Mouse (Mus musculus) kidney, postnatal 0 days (tissue): ENCODE measurements at regions not wholly inside any gene's neighbourhood (a gene's known extent, or its start where the extent isn't known, plus 50 kb on each side); places are given as distances from the start of the nearest gene placed in this dataset.

Experiments used
- ATAC-seq: fragments of 200-750 bp; cut with Nextera tagmentation; replicated peaks from 2 replicates; pipeline ENCODE4 v1.8.0; 2017; ENCODE audit warnings: low read depth, moderate number of reproducible peaks, moderate TSS enrichment, moderate library complexity; ENCODE audit not compliant: low FRiP score
- DNase-seq: peaks from one replicate; pipeline ENCODE4 v3.0.0-alpha.2; 2016; ENCODE audit warnings: low spot score
- H3K27ac ChIP-seq: fragments of 300-500 bp; sonication (generic); 2 replicates; pipeline ENCODE4 v1.5.1; 2014; ENCODE audit warnings: mild to moderate bottlenecking
- H3K27me3 ChIP-seq: fragments of 300-500 bp; sonication (generic); 2 replicates; pipeline ENCODE4 v1.6.1; 2014; ENCODE audit warnings: low read length, mixed read lengths; ENCODE audit not compliant: insufficient read depth
- H3K36me3 ChIP-seq: fragments of 300-500 bp; sonication (generic); 2 replicates; pipeline ENCODE4 v1.6.1; 2014; ENCODE audit warnings: low read length, mixed read lengths; ENCODE audit not compliant: insufficient read depth
- H3K4me1 ChIP-seq: fragments of 300-500 bp; sonication (generic); replicated peaks from 2 replicates; pipeline ENCODE4 v1.6.1; 2014; ENCODE audit warnings: antibody characterized with exemption, low read length, mixed read lengths; ENCODE audit not compliant: insufficient read depth
- H3K4me2 ChIP-seq: fragments of 300-500 bp; sonication (generic); 2 replicates; pipeline ENCODE4 v1.6.1; 2014; ENCODE audit warnings: mild to moderate bottlenecking, low read length, moderate library complexity, mixed read lengths
- H3K4me3 ChIP-seq: fragments of 300-500 bp; sonication (generic); replicated peaks from 2 replicates; pipeline ENCODE4 v1.5.1; 2014; ENCODE audit warnings: low read depth, low read length
- H3K9ac ChIP-seq: fragments of 300-500 bp; sonication (generic); 2 replicates; pipeline ENCODE4 v1.6.1; 2014; ENCODE audit warnings: low read depth, low read length
- H3K9me3 ChIP-seq: fragments of 300-500 bp; sonication (generic); replicated peaks from 2 replicates; pipeline ENCODE4 v1.6.1; 2016; ENCODE audit warnings: low read length, inconsistent platforms, mixed read lengths
- CTCF ChIP-seq: IDR thresholded peaks from 2 replicates; pipeline ENCODE4 v1.5.1; 2016; ENCODE audit warnings: antibody characterized with exemption, low read depth, mild to moderate bottlenecking, moderate library complexity
- WGBS: fragments of 180-500 bp; shearing (Covaris S2); extraction: QIAGEN DNeasy Blood & Tissue Kit; methylation state at CpG from one replicate; pipeline ENCODE4 v1.1.7; 2014; 5-methylcytosine and 5-hydroxymethylcytosine counted together

DNA sequence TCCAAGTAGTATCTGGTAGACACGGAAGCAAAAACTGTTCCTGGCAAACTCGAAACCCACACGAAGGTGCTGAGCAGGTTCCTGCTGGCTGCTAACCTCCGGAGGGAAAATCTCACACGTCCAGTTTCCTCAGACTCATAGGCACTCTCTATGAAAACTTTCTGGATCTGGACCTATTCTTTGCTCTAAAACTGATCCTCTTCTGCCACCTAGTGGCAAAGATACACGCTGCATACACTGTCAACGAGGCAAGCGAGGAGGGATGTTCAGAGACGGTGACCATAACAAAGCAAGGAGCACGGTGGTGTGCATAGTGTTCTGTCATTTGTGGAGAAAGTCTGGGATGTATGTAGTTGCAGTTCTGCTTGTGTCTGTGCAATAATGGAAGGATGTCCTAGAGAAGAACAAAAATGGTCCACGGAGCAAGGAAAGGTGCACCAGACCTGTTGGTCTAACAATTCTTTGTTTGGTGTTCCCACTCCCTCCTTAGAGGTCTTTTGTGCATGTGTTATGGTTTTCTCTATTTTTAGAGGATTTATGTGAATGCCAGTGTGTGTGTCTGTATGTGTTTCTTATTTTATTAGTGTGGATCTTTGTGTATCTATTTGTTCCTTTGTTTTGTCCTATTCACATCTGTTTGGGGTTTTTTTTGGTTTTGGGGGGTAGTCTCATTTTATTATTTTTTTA lies 57.0 kb upstream of the Siglech start:
- Histone ChIP-seq H3K9me3 (no peaks in the 10 kb centered on the region), H3K36me3 (no peaks in the 10 kb centered on the region), H3K4me2 (no peak overlapping the region), H3K9ac (no peak overlapping the region), H3K27me3 (no peaks in the 10 kb centered on the region), H3K4me3 (no peak overlapping the region), H3K4me1 (no peaks in the 10 kb centered on the region), H3K27ac (no peak overlapping the region)
- ATAC-seq, result peak; percentile 82
- peak; percentile 94 for TF ChIP-seq CTCF
- peak; percentile 92 for DNase-seq
- WGBS, result 8% methylated on average over 11 of the region's 11 CpGs
